Mouse (Mus musculus) midbrain, embryonic 12.5 days (tissue): Measurements from ENCODE around the gene Fgr. TPM values are rescaled to one million over a fixed set of nuclear protein-coding genes. Genes with fewer than 3 reads are reported as not detected.

Experiments
- ATAC-seq: fragments of 200-750 bp; cut with Nextera tagmentation; 2 replicates; pipeline ENCODE4 v1.8.0; 2017; ENCODE audit warnings: low read depth, moderate TSS enrichment, moderate library complexity; ENCODE audit not compliant: low FRiP score
- H3K27ac ChIP-seq: fragments of 300-500 bp; sonication (generic); replicated peaks from 2 replicates; pipeline ENCODE4 v1.5.1; 2016; ENCODE audit warnings: mild to moderate bottlenecking
- H3K27me3 ChIP-seq: fragments of 300-500 bp; sonication (generic); 2 replicates; pipeline ENCODE4 v1.6.1; 2016; ENCODE audit warnings: mild to moderate bottlenecking
- H3K36me3 ChIP-seq: fragments of 300-500 bp; sonication (generic); 2 replicates; pipeline ENCODE4 v1.6.1; 2016
- H3K4me1 ChIP-seq: fragments of 300-500 bp; sonication (generic); 2 replicates; pipeline ENCODE4 v1.6.1; 2016
- H3K4me2 ChIP-seq: fragments of 300-500 bp; sonication (generic); replicated peaks from 2 replicates; pipeline ENCODE4 v1.6.1; 2016; ENCODE audit warnings: mild to moderate bottlenecking, moderate library complexity
- H3K4me3 ChIP-seq: fragments of 300-500 bp; sonication (generic); 2 replicates; pipeline ENCODE4 v1.5.1; 2016; ENCODE audit warnings: mild to moderate bottlenecking
- H3K9ac ChIP-seq: fragments of 300-500 bp; sonication (generic); replicated peaks from 2 replicates; pipeline ENCODE4 v1.6.1; 2016; ENCODE audit warnings: mild to moderate bottlenecking, moderate library complexity
- H3K9me3 ChIP-seq: fragments of 300-500 bp; sonication (generic); 2 replicates; pipeline ENCODE4 v1.6.1; 2016; ENCODE audit warnings: mild to moderate bottlenecking
- WGBS: fragments of 180-500 bp; shearing (Covaris S2); methylation state at CpG from one replicate; pipeline ENCODE4 v1.1.7; 2016; 5-methylcytosine and 5-hydroxymethylcytosine counted together
- polyA plus RNA-seq: library from polyadenylated mRNA; unstranded; fragments of >200 nt; fragmentation: Nextera tagmentation; extraction: Ambion mirVana; gene quantifications from 2 replicates; pipeline ENCODE4 v1.2.1, GENCODE M21; 2016

Fgr gene
- polyA plus RNA-seq, 1 experiment from 2014 or later = 0.08 TPM

DNA sequence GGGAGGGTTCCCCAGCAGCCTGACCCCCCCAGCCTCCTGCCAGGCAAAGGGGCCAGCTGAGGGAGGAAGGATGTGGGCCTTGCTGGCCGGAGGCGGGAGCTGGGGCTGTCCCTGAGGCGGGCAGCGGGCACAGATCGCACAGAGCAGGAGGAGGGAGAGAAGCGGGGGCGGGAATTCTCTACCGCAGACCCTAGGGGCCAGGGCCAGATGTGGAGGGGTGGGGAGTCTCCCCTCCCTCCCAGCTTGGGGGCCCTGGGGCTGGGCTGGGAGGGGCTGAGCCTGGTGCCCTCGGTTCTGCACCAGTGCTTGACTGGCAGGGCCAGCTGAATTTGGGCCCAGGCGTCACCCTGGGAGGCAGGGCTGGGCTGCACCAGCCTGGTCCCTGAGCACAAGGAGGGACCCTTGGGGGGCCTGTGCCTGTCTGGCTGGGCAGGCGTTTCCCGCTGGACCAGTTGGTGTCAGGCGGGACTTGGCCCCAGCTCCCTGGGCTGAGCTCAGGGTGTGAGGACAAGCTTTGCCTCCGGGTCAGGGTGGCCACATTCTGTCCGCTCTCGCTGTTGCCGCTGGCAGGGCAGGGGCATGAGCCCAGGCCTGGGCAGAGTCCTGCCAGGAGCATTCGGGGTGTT is 39.5 kb downstream of the Fgr start:
- H3K27me3 ChIP-seq = peaks cover 21% of the 10 kb centered on the region
- 4% methylated on average over 18 of the region's 18 CpGs for WGBS
- H3K9me3 ChIP-seq = no peaks in the 10 kb centered on the region
- H3K9ac ChIP-seq = peak overlapping the region; percentile 97
- peak overlapping the region; percentile 93 for H3K4me3 ChIP-seq
- peaks cover 70% of the 10 kb centered on the region for H3K4me1 ChIP-seq
- ATAC-seq = no peak; the same call in 1 of the 2 replicates
- peak overlapping the region; percentile 70 for H3K4me2 ChIP-seq
- H3K27ac ChIP-seq = peak overlapping the region; percentile 94
- H3K36me3 ChIP-seq = 0 out of 2 replicates have a peak, but pooled peaks cover 4% of the 10 kb centered on the region

DNA sequence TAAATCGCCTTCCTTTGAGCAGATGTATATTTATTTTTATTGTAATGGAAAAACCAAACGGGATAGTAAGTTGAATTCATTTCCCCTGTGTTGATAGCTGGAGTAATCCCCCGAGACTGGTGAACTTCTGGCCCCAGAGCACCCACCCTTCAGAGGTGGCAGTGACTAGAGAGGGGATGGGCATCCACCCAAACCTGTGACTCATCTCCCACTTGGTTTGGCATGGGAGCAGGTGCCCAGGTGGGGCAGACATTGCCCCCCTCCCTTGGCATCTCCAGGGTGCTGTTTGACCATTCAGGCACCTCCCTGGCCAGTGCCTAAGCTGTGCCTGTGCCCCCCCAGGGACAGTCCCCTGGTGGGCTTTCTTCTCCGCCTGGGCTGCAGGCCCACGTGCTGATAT is 40.2 kb downstream of the Fgr start:
- Histone ChIP-seq H3K4me3 (peak overlapping the region; percentile 93), H3K36me3 (0 out of 2 replicates have a peak, but pooled peaks cover 4% of the 10 kb centered on the region), H3K9me3 (no peaks in the 10 kb centered on the region), H3K4me1 (peaks cover 72% of the 10 kb centered on the region), H3K9ac (peak overlapping the region; percentile 20; the same call in 1 of the 2 replicates), H3K27ac (peak overlapping the region; percentile 94; the same call in 1 of the 2 replicates), H3K27me3 (peaks cover 26% of the 10 kb centered on the region), H3K4me2 (peak overlapping the region; percentile 70)
- WGBS = 22% methylated on average over 5 of the region's 5 CpGs
- ATAC-seq = no peak

DNA sequence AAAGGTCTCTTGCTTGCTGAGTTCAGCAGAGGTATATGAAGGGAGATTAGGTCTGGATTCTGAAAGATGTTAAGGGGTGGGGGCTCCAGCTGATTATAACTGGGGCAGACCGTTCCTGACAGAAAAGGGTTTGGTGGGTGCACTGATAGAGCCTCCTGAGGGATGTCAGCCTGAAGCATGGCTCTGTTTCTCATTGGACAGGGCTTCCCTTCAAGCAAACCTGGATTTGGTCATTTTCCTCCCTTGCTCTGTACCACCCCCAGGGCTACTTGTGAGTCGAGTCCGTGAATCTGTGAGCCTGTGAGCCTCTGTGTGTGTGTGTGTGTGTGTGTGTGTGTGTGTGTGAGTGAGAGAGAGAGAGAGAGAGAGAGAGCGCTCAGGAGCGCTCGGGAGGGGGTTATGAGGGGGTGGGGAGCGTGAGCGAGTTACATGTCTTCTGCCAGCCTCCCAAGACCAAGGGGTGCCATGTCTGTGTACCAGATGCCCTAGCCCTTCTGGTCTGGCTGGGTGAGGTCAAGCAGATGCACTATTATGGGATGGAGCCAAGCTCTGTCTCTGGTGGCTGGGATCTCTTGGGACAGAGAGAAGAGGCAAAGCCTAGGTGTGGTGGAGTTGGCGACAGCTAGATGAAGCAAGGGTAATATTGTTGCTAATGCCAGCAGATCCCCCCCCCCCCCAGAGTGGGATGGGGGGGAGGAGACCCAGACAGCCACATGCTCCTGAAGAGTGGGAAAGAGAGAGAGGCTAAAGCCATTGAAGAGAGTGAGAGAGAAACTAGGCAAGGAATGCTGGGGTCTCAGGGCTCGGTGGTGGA is 41.2 kb downstream of the Fgr start:
- peak overlapping the region; percentile 29; the same call in 1 of the 2 replicates for H3K9ac ChIP-seq
- peak overlapping the region; percentile 70 for H3K4me2 ChIP-seq
- 0 out of 2 replicates have a peak, but pooled peaks cover 4% of the 10 kb centered on the region for H3K36me3 ChIP-seq
- H3K4me3 ChIP-seq = 0 out of 2 replicates have a peak overlapping the region, but pooled peaks have one; percentile 1
- H3K9me3 ChIP-seq = no peaks in the 10 kb centered on the region
- peaks cover 17% of the 10 kb centered on the region for H3K27me3 ChIP-seq
- peaks cover 80% of the 10 kb centered on the region for H3K4me1 ChIP-seq
- H3K27ac ChIP-seq = peak overlapping the region; percentile 1; the same call in 1 of the 2 replicates
- 25% methylated on average over 10 of the region's 10 CpGs for WGBS
- no peak for ATAC-seq

DNA sequence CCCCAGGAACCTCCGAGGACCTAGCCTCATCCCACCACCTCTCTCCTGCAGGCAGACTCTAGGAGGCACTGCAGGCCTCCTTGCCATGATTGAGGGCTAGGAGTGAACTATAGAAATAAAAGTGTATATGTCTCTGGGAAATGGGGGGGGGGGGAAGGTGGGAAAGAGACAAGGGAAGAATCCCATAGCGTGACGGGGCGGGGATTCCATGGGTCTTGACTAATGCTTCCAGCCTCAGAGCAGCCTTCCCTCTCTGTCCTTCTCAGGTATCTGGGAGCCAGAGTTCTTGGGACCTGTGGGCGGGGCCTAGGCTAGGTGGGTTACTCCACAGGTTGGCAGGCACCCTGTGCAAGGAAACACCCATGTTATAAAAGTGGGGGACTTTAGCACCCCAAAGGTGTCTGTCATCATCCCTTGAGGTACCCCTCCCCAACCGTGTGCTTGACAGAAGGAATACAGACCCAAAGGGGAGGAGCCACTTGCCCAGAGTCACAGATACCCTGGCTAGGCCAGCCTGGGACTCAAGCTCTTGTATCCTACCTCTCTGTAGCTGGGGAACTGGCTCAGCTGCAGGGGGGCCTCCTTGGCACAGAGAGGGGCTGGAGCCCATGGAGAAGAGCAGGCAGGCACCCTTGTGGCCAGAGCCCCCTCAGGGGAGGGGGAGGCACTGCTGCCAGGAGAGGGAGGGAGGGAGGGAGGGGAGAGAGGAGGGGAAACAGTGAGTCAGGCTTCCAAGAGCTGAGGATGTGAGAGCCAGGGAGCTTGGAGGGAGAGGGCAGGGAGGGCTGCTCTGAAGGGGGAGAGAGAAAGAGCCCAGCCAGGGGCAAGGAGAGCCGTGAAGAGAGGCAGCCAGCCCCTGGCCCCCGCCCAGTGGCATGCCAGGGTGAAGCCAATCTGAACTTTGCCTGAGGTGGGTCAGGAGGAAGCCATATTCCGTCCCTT is 42.1 kb downstream of the Fgr start:
- Histone ChIP-seq H3K36me3 (0 out of 2 replicates have a peak, but pooled peaks cover 4% of the 10 kb centered on the region), H3K9ac (peak overlapping the region; percentile 29), H3K4me3 (0 out of 2 replicates have a peak overlapping the region, but pooled peaks have one; percentile 2), H3K4me1 (peaks cover 81% of the 10 kb centered on the region), H3K27me3 (peaks cover 8% of the 10 kb centered on the region), H3K4me2 (peak overlapping the region; percentile 70; the same call in 1 of the 2 replicates), H3K9me3 (no peaks in the 10 kb centered on the region), H3K27ac (peak overlapping the region; percentile 35; the same call in 1 of the 2 replicates)
- WGBS = 28% methylated on average over 9 of the region's 9 CpGs
- ATAC-seq = no peak

DNA sequence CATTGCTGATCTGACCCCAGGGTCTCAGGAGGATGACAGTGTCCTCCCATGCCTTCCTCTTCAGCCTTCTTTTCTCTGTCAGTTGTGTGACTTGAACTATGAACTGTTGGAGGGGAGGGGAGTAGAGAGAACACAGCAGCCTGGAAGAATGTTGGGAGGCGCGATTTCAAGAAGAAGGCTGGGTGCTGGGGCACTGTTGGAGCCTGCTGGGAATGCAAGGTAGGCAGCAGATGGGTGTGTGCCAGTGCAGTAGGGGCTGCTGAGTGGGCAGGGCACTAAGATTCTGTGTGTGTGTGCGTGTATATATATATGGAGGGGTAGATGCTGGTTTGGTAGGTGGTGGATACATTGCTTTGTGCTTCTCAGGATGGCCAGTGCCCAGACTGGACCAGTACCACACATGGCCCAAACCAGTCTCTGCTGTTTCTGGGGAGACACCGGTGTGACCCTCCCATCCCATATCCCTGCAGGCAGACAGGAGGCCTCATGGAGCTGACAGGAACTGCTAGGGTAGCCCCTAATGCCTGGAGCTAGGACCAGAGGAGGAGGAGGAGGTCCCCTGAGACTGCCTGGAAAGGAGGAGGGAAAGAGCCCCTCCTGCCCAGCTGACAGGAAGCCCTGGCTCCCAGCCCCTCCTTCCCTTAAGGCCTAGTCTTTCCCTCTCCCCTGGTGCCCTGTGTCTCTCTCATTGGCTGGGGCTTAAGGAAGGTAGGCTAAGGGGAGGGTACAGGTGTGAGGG is 43.0 kb downstream of the Fgr start:
- Histone ChIP-seq H3K36me3 (0 out of 2 replicates have a peak, but pooled peaks cover 4% of the 10 kb centered on the region), H3K9me3 (no peaks in the 10 kb centered on the region), H3K4me3 (0 out of 2 replicates have a peak overlapping the region, but pooled peaks have one; percentile 2), H3K4me2 (peak overlapping the region; percentile 70; the same call in 1 of the 2 replicates), H3K9ac (peak overlapping the region; percentile 12; the same call in 1 of the 2 replicates), H3K27ac (no peak overlapping the region), H3K27me3 (peaks cover 6% of the 10 kb centered on the region; the same call in 1 of the 2 replicates), H3K4me1 (peaks cover 88% of the 10 kb centered on the region)
- no peak for ATAC-seq
- 49% methylated on average over 4 of the region's 4 CpGs for WGBS

DNA sequence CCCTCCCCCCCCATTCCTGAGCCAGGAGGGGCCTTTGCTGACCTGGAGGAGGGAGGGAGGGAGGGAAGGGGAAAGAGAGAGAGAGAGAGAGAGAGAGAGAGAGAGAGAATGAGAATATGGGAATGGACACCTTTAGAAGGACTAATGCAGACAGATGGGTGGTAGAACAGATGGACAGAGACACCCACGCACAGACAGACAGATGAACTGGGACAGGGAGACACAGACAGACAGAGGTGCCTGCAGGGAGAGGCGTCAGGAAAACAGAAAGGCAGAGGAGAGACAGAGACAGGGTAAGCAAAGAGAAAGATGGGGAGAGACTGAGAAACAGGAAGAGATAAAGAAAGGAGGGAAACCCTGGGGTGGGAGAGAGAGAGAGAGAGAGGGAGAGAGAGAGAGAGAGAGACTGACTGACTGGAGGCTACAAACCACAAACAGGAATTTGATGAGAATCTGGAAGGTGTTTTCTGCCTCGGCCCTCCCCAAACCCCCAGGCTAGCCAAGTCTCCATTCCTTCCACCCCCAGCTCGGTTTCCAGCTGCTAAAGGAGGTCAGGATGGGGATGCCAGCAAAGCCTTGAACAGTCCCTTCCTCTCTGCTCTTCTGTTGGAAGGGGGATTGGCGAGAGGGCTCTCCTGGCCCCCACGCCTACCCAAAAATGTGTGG is 43.8 kb downstream of the Fgr start:
- Histone ChIP-seq H3K27me3 (peaks cover 6% of the 10 kb centered on the region; the same call in 1 of the 2 replicates), H3K4me2 (no peak overlapping the region), H3K9ac (peak overlapping the region; percentile 12; the same call in 1 of the 2 replicates), H3K36me3 (0 out of 2 replicates have a peak, but pooled peaks cover 4% of the 10 kb centered on the region), H3K4me1 (peaks cover 95% of the 10 kb centered on the region), H3K9me3 (no peaks in the 10 kb centered on the region), H3K4me3 (no peak overlapping the region), H3K27ac (no peak overlapping the region)
- ATAC-seq = no peak
- 64% methylated on average over 6 of the region's 6 CpGs for WGBS

DNA sequence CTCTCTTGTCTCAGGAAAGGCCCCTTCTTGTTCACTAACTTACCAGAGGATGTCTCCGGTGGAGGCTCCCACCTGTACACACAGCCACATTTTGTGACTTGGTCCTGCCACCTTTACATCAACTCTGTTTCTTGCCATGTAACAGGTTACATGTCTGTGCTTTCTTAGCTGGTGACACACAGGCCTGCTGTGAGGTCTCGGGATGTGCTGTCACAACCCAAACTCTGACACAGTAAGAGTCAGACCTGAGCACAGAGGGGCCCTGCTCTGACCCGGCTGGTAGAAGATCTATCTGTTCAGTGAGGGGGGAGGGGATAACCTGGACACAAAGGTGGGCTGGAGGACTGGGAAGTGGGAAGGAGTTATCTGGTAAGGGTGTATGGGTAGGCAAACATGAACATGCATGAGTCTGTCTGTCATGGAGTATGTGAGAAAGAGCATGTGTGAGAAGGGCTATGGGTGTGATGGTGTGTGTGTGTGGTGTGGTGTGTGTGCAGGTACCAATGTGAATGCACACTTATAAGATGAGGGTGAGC is 44.4 kb downstream of the Fgr start:
- H3K9ac ChIP-seq = no peak overlapping the region
- WGBS = 80% methylated on average over 3 of the region's 3 CpGs

DNA sequence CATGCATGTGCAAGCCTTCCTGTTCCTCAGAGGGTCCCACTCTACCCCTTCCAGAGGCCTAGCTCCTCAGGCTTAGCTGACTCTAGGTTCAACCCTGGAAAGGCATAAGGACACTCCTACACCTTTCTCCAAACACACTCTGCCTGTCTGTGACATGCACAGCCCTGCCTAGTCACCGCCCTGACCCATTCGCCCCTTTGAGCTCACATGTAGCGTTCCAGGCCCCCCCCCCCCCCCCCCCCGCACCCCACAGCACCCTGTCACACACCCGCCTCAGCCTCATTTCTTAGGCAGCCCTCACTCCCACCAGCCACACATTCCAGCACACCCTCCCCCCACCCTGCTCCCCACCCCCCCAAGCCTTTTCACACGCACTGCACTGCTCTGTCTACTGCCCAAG is 46.8 kb downstream of the Fgr start:
- Histone ChIP-seq H3K4me2 (peak overlapping the region; percentile 51), H3K4me1 (peaks cover 95% of the 10 kb centered on the region), H3K27me3 (peaks cover 13% of the 10 kb centered on the region; the same call in 1 of the 2 replicates), H3K4me3 (0 out of 2 replicates have a peak overlapping the region, but pooled peaks have one; percentile 15), H3K9me3 (no peaks in the 10 kb centered on the region), H3K27ac (peak overlapping the region; percentile 84), H3K9ac (peak overlapping the region; percentile 24), H3K36me3 (0 out of 2 replicates have a peak, but pooled peaks cover 4% of the 10 kb centered on the region)
- 21% methylated on average over 3 of the region's 6 CpGs for WGBS
- ATAC-seq = no peak

More for the DNA sequence above, 44.4 kb downstream of the Fgr start:
- Histone ChIP-seq H3K36me3 (0 out of 2 replicates have a peak, but pooled peaks cover 4% of the 10 kb centered on the region), H3K27me3 (peaks cover 6% of the 10 kb centered on the region; the same call in 1 of the 2 replicates), H3K4me1 (peaks cover 95% of the 10 kb centered on the region), H3K4me2 (no peak overlapping the region), H3K4me3 (no peak overlapping the region), H3K27ac (no peak overlapping the region), H3K9me3 (no peaks in the 10 kb centered on the region)
- no peak for ATAC-seq

DNA sequence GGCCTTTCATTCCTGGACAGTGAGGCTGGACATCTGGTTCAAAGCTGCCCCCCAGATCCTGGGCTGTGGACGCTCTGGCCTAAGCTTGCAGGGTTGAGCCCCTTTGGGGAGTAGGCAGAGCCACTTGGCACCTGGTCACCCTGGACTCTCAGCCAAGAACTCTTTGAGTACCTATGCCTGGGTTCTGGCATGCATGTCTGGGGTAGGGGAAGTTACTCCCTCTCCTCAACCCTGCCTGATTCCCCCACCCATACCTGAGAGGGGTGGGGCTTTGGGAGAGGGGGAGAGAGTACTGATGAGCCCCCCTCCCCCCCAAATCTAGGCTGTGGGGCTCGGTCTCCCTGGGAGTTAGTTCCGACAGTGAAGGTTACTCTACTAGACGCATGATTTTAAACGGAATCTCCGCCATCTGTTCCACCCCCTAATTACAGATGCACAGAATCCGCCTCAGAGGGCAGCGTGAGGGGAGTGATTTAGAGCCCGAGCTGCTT is 47.3 kb downstream of the Fgr start:
- peaks cover 94% of the 10 kb centered on the region for H3K4me1 ChIP-seq
- ATAC-seq = no peak; the same call in 1 of the 2 replicates
- H3K27me3 ChIP-seq = peaks cover 13% of the 10 kb centered on the region; the same call in 1 of the 2 replicates
- H3K9ac ChIP-seq = peak overlapping the region; percentile 24
- peak overlapping the region; percentile 51 for H3K4me2 ChIP-seq
- H3K9me3 ChIP-seq = no peaks in the 10 kb centered on the region
- peak overlapping the region; percentile 84 for H3K27ac ChIP-seq
- peak overlapping the region; percentile 15; the same call in 1 of the 2 replicates for H3K4me3 ChIP-seq
- 2% methylated on average over 9 of the region's 9 CpGs for WGBS
- H3K36me3 ChIP-seq = 0 out of 2 replicates have a peak, but pooled peaks cover 4% of the 10 kb centered on the region
